Mouse (Mus musculus) R1 (cell line): ENCODE measurements around the gene Noc2l.

ENCODE experiments used
- DNase-seq: peaks from one replicate; pipeline ENCODE4 v3.0.0-alpha.2; 2018; ENCODE audit warnings: low read depth, low spot score

The Noc2l gene

GRCm38 (mm10) chr4:156216196-156216595 lies 19.6 kb upstream of the Noc2l start:
- no peak for DNase-seq

- no peak for DNase-seq
Observed at GRCm38 (mm10) chr4:156217022-156217669, 18.7 kb upstream of the Noc2l start.

GRCm38 (mm10) chr4:156217838-156218237 lies 18.0 kb upstream of the Noc2l start:
- no peak for DNase-seq

GRCm38 (mm10) chr4:156219936-156220335 lies 15.9 kb upstream of the Noc2l start:
- no peak for DNase-seq

- DNase-seq = no peak
Observed at GRCm38 (mm10) chr4:156224276-156224675, 11.5 kb upstream of the Noc2l start.

GRCm38 (mm10) chr4:156227752-156228392 lies 7.9 kb upstream of the Noc2l start:
- DNase-seq = peak; percentile 40

GRCm38 (mm10) chr4:156228393-156229024 lies 7.3 kb upstream of the Noc2l start:
- DNase-seq = peak; percentile 89

- DNase-seq = peak; percentile 69
Observed at GRCm38 (mm10) chr4:156234021-156234501, 1.7 kb upstream of the Noc2l start.

- DNase-seq = peak; percentile 73
Observed at GRCm38 (mm10) chr4:156234701-156235213, 1.1 kb upstream of the Noc2l start, which contains the start of gene Plekhn1. Plekhn1 (minus strand) TSS chr4:156234857.

GRCm38 (mm10) chr4:156235360-156235770 lies 445 bp upstream of the Noc2l start:
- peak; percentile 77 for DNase-seq

GRCm38 (mm10) chr4:156236651-156237447 lies 1.0 kb downstream of the Noc2l start:
- peak; percentile 71 for DNase-seq

GRCm38 (mm10) chr4:156249567-156249966 lies 13.8 kb downstream of the Noc2l start:
- DNase-seq = no peak

- DNase-seq = no peak
Observed at GRCm38 (mm10) chr4:156251081-156251480, 15.3 kb downstream of the Noc2l start.

GRCm38 (mm10) chr4:156252140-156252539 lies 16.3 kb downstream of the Noc2l start:
- no peak for DNase-seq

GRCm38 (mm10) chr4:156252619-156253018 lies 16.8 kb downstream of the Noc2l start:
- no peak for DNase-seq

GRCm38 (mm10) chr4:156253043-156253442 lies 17.2 kb downstream of the Noc2l start:
- no peak for DNase-seq

- peak; percentile 33 for DNase-seq
Observed at GRCm38 (mm10) chr4:156254361-156255077, 18.7 kb downstream of the Noc2l start.

- DNase-seq = no peak
Observed at GRCm38 (mm10) chr4:156255078-156255839, 19.4 kb downstream of the Noc2l start, which contains the start of gene Samd11. Samd11 (minus strand) TSS chr4:156255657.
